Mouse (Mus musculus): ENCODE measurements around the gene Stk39. TPM values are rescaled to one million over a fixed set of nuclear protein-coding genes. Genes with fewer than 3 reads are reported as not detected.

Gene Stk39
- polyA plus RNA-seq, 1 experiment = 5.5 TPM

GRCm38 (mm10) chr2:68376660-68377059 lies 95.4 kb downstream of the Stk39 start:
- Histone ChIP-seq H3K4me1 (replicated peaks; ENCODE audit: control insufficient read depth, insufficient read depth, low read length) (peaks cover 23% of the 10 kb centered on the region), H3K36me3 (ENCODE audit: control insufficient read depth, insufficient read depth, low read length) (no peaks in the 10 kb centered on the region), H3K27ac (ENCODE audit: control insufficient read depth, insufficient read depth, low read length) (no peak overlapping the region), H3K27me3 (ENCODE audit: control insufficient read depth, insufficient read depth, low read length) (no peaks in the 10 kb centered on the region), H3K4me3 (ENCODE audit: control insufficient read depth, insufficient read depth, low read length) (no peak overlapping the region)
- 93% methylated on average over 12 of the region's 12 CpGs for WGBS
- no peak for TF ChIP-seq POLR2A (IDR thresholded peaks at IDR 0.05; ENCODE audit: control insufficient read depth, extremely low read depth, insufficient read depth, low read length, poor library complexity)
- DNase-seq = no peak

GRCm38 (mm10) chr2:68374202-68374601 lies 97.9 kb downstream of the Stk39 start:
- Histone ChIP-seq H3K27me3 (ENCODE audit: control insufficient read depth, insufficient read depth, low read length) (no peaks in the 10 kb centered on the region), H3K4me1 (replicated peaks; ENCODE audit: control insufficient read depth, insufficient read depth, low read length) (peaks cover 11% of the 10 kb centered on the region; the same call in 1 of the 2 replicates), H3K27ac (ENCODE audit: control insufficient read depth, insufficient read depth, low read length) (no peak overlapping the region), H3K4me3 (ENCODE audit: control insufficient read depth, insufficient read depth, low read length) (no peak overlapping the region), H3K36me3 (ENCODE audit: control insufficient read depth, insufficient read depth, low read length) (no peaks in the 10 kb centered on the region)
- no peak for TF ChIP-seq CTCF (IDR thresholded peaks at IDR 0.05; ENCODE audit: borderline replicate concordance, control insufficient read depth, extremely low read depth, insufficient read depth, low read length, poor library complexity)
- no peak for TF ChIP-seq POLR2A (IDR thresholded peaks at IDR 0.05; ENCODE audit: control insufficient read depth, extremely low read depth, insufficient read depth, low read length, poor library complexity)
- no peak for DNase-seq
- WGBS = 97% methylated on average over 7 of the region's 7 CpGs

- no peaks in the 10 kb centered on the region for H3K27me3 ChIP-seq (ENCODE audit: control insufficient read depth, insufficient read depth, low read length)
- no peaks in the 10 kb centered on the region for H3K36me3 ChIP-seq (ENCODE audit: control insufficient read depth, insufficient read depth, low read length)
- H3K4me3 ChIP-seq (ENCODE audit: control insufficient read depth, insufficient read depth, low read length) = no peak overlapping the region
- no peak for TF ChIP-seq POLR2A (IDR thresholded peaks at IDR 0.05; ENCODE audit: control insufficient read depth, extremely low read depth, insufficient read depth, low read length, poor library complexity)
- no peak for TF ChIP-seq CTCF (IDR thresholded peaks at IDR 0.05; ENCODE audit: borderline replicate concordance, control insufficient read depth, extremely low read depth, insufficient read depth, low read length, poor library complexity)
- DNase-seq = no peak
- no peak overlapping the region for H3K27ac ChIP-seq (ENCODE audit: control insufficient read depth, insufficient read depth, low read length)
- peaks cover 5% of the 10 kb centered on the region; the same call in 1 of the 2 replicates for H3K4me1 ChIP-seq (replicated peaks; ENCODE audit: control insufficient read depth, insufficient read depth, low read length)
- WGBS = 94% methylated on average over 6 of the region's 6 CpGs
These were observed 100.2 kb downstream of the Stk39 start for GRCm38 (mm10) chr2:68371912-68372311.

GRCm38 (mm10) chr2:68370326-68370725 lies 101.7 kb downstream of the Stk39 start:
- Histone ChIP-seq H3K27me3 (ENCODE audit: control insufficient read depth, insufficient read depth, low read length) (no peaks in the 10 kb centered on the region), H3K36me3 (ENCODE audit: control insufficient read depth, insufficient read depth, low read length) (no peaks in the 10 kb centered on the region), H3K27ac (ENCODE audit: control insufficient read depth, insufficient read depth, low read length) (no peak overlapping the region), H3K4me1 (replicated peaks; ENCODE audit: control insufficient read depth, insufficient read depth, low read length) (peaks cover 6% of the 10 kb centered on the region), H3K4me3 (ENCODE audit: control insufficient read depth, insufficient read depth, low read length) (no peak overlapping the region)
- no peak for DNase-seq
- no peak for TF ChIP-seq CTCF (IDR thresholded peaks at IDR 0.05; ENCODE audit: borderline replicate concordance, control insufficient read depth, extremely low read depth, insufficient read depth, low read length, poor library complexity)
- no peak for TF ChIP-seq POLR2A (IDR thresholded peaks at IDR 0.05; ENCODE audit: control insufficient read depth, extremely low read depth, insufficient read depth, low read length, poor library complexity)
- 96% methylated on average over 5 of the region's 5 CpGs for WGBS

GRCm38 (mm10) chr2:68369080-68369479 lies 103.0 kb downstream of the Stk39 start:
- no peak overlapping the region for H3K4me3 ChIP-seq (ENCODE audit: control insufficient read depth, insufficient read depth, low read length)
- H3K27me3 ChIP-seq (ENCODE audit: control insufficient read depth, insufficient read depth, low read length) = no peaks in the 10 kb centered on the region
- peaks cover 11% of the 10 kb centered on the region for H3K4me1 ChIP-seq (replicated peaks; ENCODE audit: control insufficient read depth, insufficient read depth, low read length)
- no peak overlapping the region for H3K27ac ChIP-seq (ENCODE audit: control insufficient read depth, insufficient read depth, low read length)
- TF ChIP-seq POLR2A (IDR thresholded peaks at IDR 0.05; ENCODE audit: control insufficient read depth, extremely low read depth, insufficient read depth, low read length, poor library complexity) = no peak
- no peak for TF ChIP-seq CTCF (IDR thresholded peaks at IDR 0.05; ENCODE audit: borderline replicate concordance, control insufficient read depth, extremely low read depth, insufficient read depth, low read length, poor library complexity)
- no peaks in the 10 kb centered on the region for H3K36me3 ChIP-seq (ENCODE audit: control insufficient read depth, insufficient read depth, low read length)
- no peak for DNase-seq
- WGBS = 97% methylated on average over 6 of the region's 6 CpGs

- no peak overlapping the region for H3K4me3 ChIP-seq (ENCODE audit: control insufficient read depth, insufficient read depth, low read length)
- H3K36me3 ChIP-seq (ENCODE audit: control insufficient read depth, insufficient read depth, low read length) = no peaks in the 10 kb centered on the region
- no peak for DNase-seq
- no peak for TF ChIP-seq CTCF (IDR thresholded peaks at IDR 0.05; ENCODE audit: borderline replicate concordance, control insufficient read depth, extremely low read depth, insufficient read depth, low read length, poor library complexity)
- TF ChIP-seq POLR2A (IDR thresholded peaks at IDR 0.05; ENCODE audit: control insufficient read depth, extremely low read depth, insufficient read depth, low read length, poor library complexity) = no peak
- WGBS = 64% methylated on average over 13 of the region's 13 CpGs
- no peak overlapping the region for H3K27ac ChIP-seq (ENCODE audit: control insufficient read depth, insufficient read depth, low read length)
- H3K27me3 ChIP-seq (ENCODE audit: control insufficient read depth, insufficient read depth, low read length) = no peaks in the 10 kb centered on the region
- peaks cover 12% of the 10 kb centered on the region for H3K4me1 ChIP-seq (replicated peaks; ENCODE audit: control insufficient read depth, insufficient read depth, low read length)
These were observed 104.1 kb downstream of the Stk39 start for GRCm38 (mm10) chr2:68367944-68368343.

- H3K27ac ChIP-seq (ENCODE audit: control insufficient read depth, insufficient read depth, low read length) = no peak overlapping the region
- WGBS = 95% methylated on average over 5 of the region's 5 CpGs
- H3K27me3 ChIP-seq (ENCODE audit: control insufficient read depth, insufficient read depth, low read length) = no peaks in the 10 kb centered on the region
- peaks cover 12% of the 10 kb centered on the region for H3K4me1 ChIP-seq (replicated peaks; ENCODE audit: control insufficient read depth, insufficient read depth, low read length)
- no peaks in the 10 kb centered on the region for H3K36me3 ChIP-seq (ENCODE audit: control insufficient read depth, insufficient read depth, low read length)
- DNase-seq = no peak
- no peak for TF ChIP-seq POLR2A (IDR thresholded peaks at IDR 0.05; ENCODE audit: control insufficient read depth, extremely low read depth, insufficient read depth, low read length, poor library complexity)
- no peak for TF ChIP-seq CTCF (IDR thresholded peaks at IDR 0.05; ENCODE audit: borderline replicate concordance, control insufficient read depth, extremely low read depth, insufficient read depth, low read length, poor library complexity)
- H3K4me3 ChIP-seq (ENCODE audit: control insufficient read depth, insufficient read depth, low read length) = no peak overlapping the region
These were observed 105.2 kb downstream of the Stk39 start for GRCm38 (mm10) chr2:68366897-68367193.

Data from thymus, adult 2 months (tissue).